Mouse (Mus musculus) liver, embryonic 11.5 days (tissue): ENCODE results near the gene Frmd4b. TPM values are rescaled to one million over a fixed set of nuclear protein-coding genes. Genes with fewer than 3 reads are reported as not detected.

Source experiments
- ATAC-seq: fragments of 200-750 bp; cut with Nextera tagmentation; replicated peaks from 2 replicates; pipeline ENCODE4 v1.8.0; 2017; ENCODE audit warnings: moderate number of reproducible peaks, mild to moderate bottlenecking, moderate TSS enrichment, moderate library complexity; ENCODE audit not compliant: low FRiP score
- DNase-seq: peaks from one replicate; pipeline ENCODE4 v3.0.0-alpha.2; 2017; ENCODE audit warnings: low spot score
- H3K27ac ChIP-seq: fragments of 300-500 bp; sonication (generic); 2 replicates; pipeline ENCODE4 v1.5.1; 2014; ENCODE audit warnings: mild to moderate bottlenecking, low read depth, low read length, control low read depth
- H3K27me3 ChIP-seq: fragments of 300-500 bp; sonication (generic); replicated peaks from 2 replicates; pipeline ENCODE4 v1.6.1; 2014; ENCODE audit warnings: low read length, mixed read lengths; ENCODE audit not compliant: control insufficient read depth, insufficient read depth
- H3K36me3 ChIP-seq: fragments of 300-500 bp; sonication (generic); 2 replicates; pipeline ENCODE4 v1.6.1; 2014; ENCODE audit warnings: mild to moderate bottlenecking, low read length, moderate library complexity, mixed read lengths; ENCODE audit not compliant: control insufficient read depth, insufficient read depth
- H3K4me1 ChIP-seq: fragments of 300-500 bp; sonication (generic); replicated peaks from 2 replicates; pipeline ENCODE4 v1.6.1; 2014; ENCODE audit warnings: low read length, mixed read lengths; ENCODE audit not compliant: control insufficient read depth, insufficient read depth
- H3K4me2 ChIP-seq: fragments of 300-500 bp; sonication (generic); 2 replicates; pipeline ENCODE4 v1.6.1; 2014; ENCODE audit warnings: mild to moderate bottlenecking, control low read depth, moderate library complexity
- H3K4me3 ChIP-seq: fragments of 300-500 bp; sonication (generic); 2 replicates; pipeline ENCODE4 v1.5.1; 2014; ENCODE audit warnings: low read depth, low read length, control low read depth
- H3K9ac ChIP-seq: fragments of 300-500 bp; sonication (generic); 2 replicates; pipeline ENCODE4 v1.6.1; 2014; ENCODE audit warnings: low read depth, low read length, control low read depth
- H3K9me3 ChIP-seq: fragments of 300-500 bp; sonication (generic); 2 replicates; pipeline ENCODE4 v1.6.1; 2016; ENCODE audit warnings: low read length, inconsistent platforms, mixed read lengths; ENCODE audit not compliant: control insufficient read depth
- WGBS: fragments of 180-500 bp; shearing (Covaris S2); extraction: QIAGEN DNeasy Blood & Tissue Kit; methylation state at CpG from one replicate; pipeline ENCODE4 v1.1.7; 2014; 5-methylcytosine and 5-hydroxymethylcytosine counted together
- polyA plus RNA-seq: library from polyadenylated mRNA; unstranded; fragments of >200 nt; fragmentation: Nextera tagmentation; extraction: Ambion mirVana; gene quantifications from 2 replicates; pipeline ENCODE4 v1.2.1, GENCODE M21; 2014

The Frmd4b gene
- polyA plus RNA-seq, result 16.2 and 16.6 TPM in 2 replicates

DNA sequence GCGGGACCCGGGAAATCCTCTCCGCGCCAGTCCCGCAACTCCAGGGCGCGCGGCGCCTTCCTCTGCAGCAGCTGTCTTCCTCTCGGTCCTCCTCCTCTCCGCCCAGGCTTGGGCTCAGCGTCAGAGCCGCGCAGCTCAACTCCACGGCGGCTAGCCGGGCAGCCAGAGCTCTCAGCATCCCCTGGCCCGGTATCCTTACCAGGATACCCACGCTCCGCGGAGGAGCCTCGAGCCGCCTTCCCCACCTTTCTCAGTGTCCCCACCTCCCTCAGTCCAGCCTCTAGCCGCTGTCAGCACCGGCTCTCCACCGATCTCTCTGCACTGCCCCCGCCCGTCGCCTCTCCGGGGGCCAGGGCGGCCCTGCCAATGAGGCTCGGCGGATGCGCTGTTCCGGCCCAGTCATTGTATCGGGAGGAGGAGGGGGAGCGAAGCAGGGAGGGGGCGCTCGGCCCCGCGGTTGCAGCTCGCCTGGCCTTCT lies at the start of gene Frmd4b:
Gene Frmd4b (minus strand): TSS at position 276 of the 478 bp plus-strand sequence.
- Histone ChIP-seq H3K9me3 (no peaks in the 10 kb centered on the region), H3K9ac (no peak within 1 kb of the TSS), H3K4me2 (peak within 1 kb of the TSS; percentile 74), H3K36me3 (no peaks in the 10 kb centered on the region), H3K27me3 (peaks cover 30% of the 10 kb centered on the region), H3K4me3 (peak within 1 kb of the TSS; percentile 59), H3K4me1 (no peaks in the 10 kb centered on the region), H3K27ac (no peak within 1 kb of the TSS)
- WGBS, result under 1% methylated on average over 42 of the region's 42 CpGs
- DNase-seq, result peak; percentile 64
- ATAC-seq, result peak; percentile 68

DNA sequence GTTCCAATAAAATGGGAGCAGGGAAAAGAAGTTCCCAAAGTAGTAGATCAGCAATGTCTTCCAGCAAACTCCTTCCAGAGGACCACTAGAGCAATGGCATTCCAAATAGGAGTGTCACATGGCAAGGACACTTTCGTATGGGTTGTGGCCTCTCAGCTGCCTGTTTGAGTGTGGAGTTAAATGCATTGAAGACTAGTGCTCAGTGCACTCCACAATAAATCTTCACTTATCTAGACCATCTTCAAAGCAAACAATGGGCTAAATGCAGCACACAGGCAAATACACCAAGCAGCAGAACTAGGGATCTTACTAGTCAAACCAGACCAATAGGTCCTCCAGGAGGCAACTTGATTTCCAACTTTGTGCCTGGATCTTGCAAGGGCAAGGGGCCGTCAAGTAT lies 49.1 kb upstream of the Frmd4b start:
- ATAC-seq (no peak), DNase-seq (no peak)
- 41% methylated on average over 2 of the region's 2 CpGs for WGBS
- Histone ChIP-seq H3K9ac (no peak overlapping the region), H3K4me2 (no peak overlapping the region), H3K36me3 (no peaks in the 10 kb centered on the region), H3K9me3 (no peaks in the 10 kb centered on the region), H3K4me1 (no peaks in the 10 kb centered on the region), H3K4me3 (no peak overlapping the region), H3K27me3 (no peaks in the 10 kb centered on the region), H3K27ac (no peak overlapping the region)

DNA sequence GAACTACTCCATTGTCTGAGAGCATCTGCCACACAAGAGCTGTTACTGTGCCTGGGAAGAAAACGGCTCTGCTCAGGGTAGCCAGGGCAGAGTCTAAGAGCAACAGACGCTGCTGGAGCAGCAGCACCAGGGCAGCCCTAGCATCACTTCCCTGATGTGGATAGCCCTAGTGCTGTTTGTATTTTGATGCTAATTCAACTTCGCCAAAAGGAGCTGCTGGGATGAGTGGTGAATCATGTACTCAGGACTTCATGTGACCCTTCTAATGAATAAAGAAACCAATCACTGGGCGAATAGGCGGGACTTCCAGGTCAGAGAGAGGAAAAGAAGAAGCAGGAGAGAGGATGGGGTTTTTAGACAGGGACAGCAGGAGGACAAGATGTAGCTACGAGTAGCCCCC lies 41.6 kb upstream of the Frmd4b start:
- DNase-seq (no peak), ATAC-seq (no peak)
- Histone ChIP-seq H3K36me3 (no peaks in the 10 kb centered on the region), H3K4me2 (no peak overlapping the region), H3K27ac (no peak overlapping the region), H3K9ac (no peak overlapping the region), H3K4me1 (no peaks in the 10 kb centered on the region), H3K9me3 (no peaks in the 10 kb centered on the region), H3K27me3 (no peaks in the 10 kb centered on the region), H3K4me3 (no peak overlapping the region)
- 77% methylated on average over 6 of the region's 6 CpGs for WGBS

DNA sequence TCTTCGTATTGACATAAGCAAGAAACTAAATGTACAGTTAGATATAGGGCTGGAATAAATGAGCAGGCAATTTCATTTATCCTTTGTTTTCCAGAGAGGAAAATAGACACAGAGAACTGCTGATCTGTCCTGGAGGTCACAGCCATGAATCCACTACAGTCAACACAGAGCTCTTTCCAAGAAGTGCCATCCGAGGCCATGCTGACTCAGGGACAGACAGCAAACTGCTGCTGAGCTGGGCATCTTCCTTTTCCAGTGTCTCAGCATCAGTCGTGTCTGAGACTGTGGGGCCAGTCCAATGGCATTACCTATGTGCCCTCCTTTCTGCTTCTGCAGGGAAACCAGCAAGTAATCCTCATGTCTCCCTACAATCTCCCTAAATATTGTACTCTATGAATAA lies 38.6 kb upstream of the Frmd4b start:
- 76% methylated on average over 3 of the region's 3 CpGs for WGBS
- H3K4me1 ChIP-seq, result no peaks in the 10 kb centered on the region
- no peak overlapping the region for H3K27ac ChIP-seq
- no peak overlapping the region for H3K4me2 ChIP-seq
- no peak for ATAC-seq
- H3K27me3 ChIP-seq, result no peaks in the 10 kb centered on the region
- no peak overlapping the region for H3K9ac ChIP-seq
- H3K36me3 ChIP-seq, result no peaks in the 10 kb centered on the region
- no peak for DNase-seq
- no peaks in the 10 kb centered on the region for H3K9me3 ChIP-seq
- H3K4me3 ChIP-seq, result no peak overlapping the region

DNA sequence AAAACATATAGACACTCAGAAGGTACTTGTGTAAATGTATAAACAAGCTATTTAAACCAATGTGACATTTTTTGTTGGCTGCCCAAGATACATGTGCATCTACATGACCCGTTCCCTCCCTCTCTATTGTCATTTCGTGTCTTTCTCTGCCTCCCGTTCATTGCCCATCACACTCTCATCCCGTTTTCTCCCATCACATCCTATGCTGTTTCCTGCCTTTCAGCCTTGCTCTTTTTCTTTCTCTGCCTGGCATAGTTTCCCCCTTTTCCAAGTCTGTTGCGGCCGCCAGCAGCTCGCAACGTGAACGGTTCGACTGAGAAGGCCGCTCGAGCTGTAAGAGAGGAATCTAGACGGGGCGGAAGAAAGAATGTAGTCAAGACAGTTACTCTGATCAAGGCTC lies 30.2 kb upstream of the Frmd4b start:
- 91% methylated on average over 14 of the region's 14 CpGs for WGBS
- no peak overlapping the region for H3K9ac ChIP-seq
- ATAC-seq, result no peak
- no peak overlapping the region for H3K4me3 ChIP-seq
- no peaks in the 10 kb centered on the region for H3K9me3 ChIP-seq
- no peaks in the 10 kb centered on the region for H3K4me1 ChIP-seq
- DNase-seq, result no peak
- no peak overlapping the region for H3K27ac ChIP-seq
- no peak overlapping the region for H3K4me2 ChIP-seq
- H3K27me3 ChIP-seq, result no peaks in the 10 kb centered on the region
- no peaks in the 10 kb centered on the region for H3K36me3 ChIP-seq

DNA sequence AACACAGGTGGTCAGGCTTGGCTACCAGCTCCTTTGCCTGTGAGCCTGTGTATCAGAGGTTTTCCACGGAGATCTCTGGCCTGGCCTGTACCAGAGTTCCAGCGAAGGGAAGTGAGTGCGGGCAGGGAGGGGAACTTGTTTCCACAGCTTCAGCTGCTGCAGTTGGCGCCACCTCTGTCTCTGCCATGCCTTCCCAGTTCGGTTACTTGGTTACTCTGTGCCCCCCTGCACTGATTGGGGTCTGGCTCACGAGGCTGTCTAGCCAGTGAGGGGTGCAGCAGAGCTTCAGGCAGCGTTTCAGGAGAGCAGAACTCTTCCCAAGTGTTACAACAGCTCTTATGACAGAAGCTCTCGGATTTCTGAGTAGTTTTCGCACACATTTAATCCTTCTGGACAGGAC lies 6.0 kb upstream of the Frmd4b start:
- no peak overlapping the region for H3K4me2 ChIP-seq
- no peaks in the 10 kb centered on the region for H3K36me3 ChIP-seq
- H3K4me1 ChIP-seq, result no peaks in the 10 kb centered on the region
- H3K27ac ChIP-seq, result no peak overlapping the region
- no peak overlapping the region for H3K4me3 ChIP-seq
- ATAC-seq, result no peak
- WGBS, result 57% methylated on average over 9 of the region's 9 CpGs
- no peak overlapping the region for H3K9ac ChIP-seq
- no peak for DNase-seq
- 0 out of 2 replicates have a peak, but pooled peaks cover 6% of the 10 kb centered on the region for H3K27me3 ChIP-seq
- no peaks in the 10 kb centered on the region for H3K9me3 ChIP-seq

DNA sequence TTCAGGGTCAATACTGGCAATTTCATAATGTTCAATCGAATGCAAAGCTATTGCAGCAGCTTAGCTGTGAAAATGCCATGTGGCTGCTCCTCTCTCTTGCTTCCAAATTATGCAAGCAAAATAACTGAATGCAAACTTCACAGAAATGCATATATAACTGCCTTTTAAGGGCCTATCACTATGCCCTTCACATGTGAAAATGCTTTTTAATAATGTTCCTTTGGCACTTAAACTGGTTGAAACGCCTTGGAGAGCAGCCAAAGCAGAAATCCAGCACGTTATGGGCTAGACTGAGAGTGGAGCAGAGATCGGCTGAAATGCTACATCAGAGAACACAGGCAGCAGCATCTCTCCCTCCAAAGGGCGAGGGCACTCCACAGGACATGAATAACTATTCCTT lies 4.9 kb upstream of the Frmd4b start:
- peaks cover 14% of the 10 kb centered on the region for H3K27me3 ChIP-seq
- no peaks in the 10 kb centered on the region for H3K4me1 ChIP-seq
- H3K36me3 ChIP-seq, result no peaks in the 10 kb centered on the region
- no peak overlapping the region for H3K9ac ChIP-seq
- H3K4me3 ChIP-seq, result no peak overlapping the region
- DNase-seq (no peak), ATAC-seq (no peak)
- no peak overlapping the region for H3K27ac ChIP-seq
- H3K4me2 ChIP-seq, result no peak overlapping the region
- 72% methylated on average over 5 of the region's 5 CpGs for WGBS
- no peaks in the 10 kb centered on the region for H3K9me3 ChIP-seq

DNA sequence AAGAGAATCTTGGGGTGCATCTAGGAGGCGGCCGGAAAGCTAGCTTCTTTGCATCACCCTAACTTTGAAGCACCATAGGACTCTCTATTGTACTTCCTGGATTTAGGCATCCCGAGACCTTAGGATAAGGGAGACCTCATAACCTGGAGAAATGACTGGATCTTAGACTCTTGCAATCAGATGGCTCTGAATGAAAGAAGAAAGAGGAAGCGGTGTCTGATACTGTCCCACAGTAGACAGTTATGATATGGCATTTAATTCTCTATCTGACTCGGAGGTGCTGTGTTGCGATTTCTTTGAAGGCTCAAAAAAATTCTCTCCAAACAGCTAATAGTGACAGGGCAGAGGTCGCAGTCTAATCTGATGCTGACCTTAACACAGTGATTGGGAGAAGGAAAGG lies 433 bp upstream of the Frmd4b start:
- 20% methylated on average over 7 of the region's 7 CpGs for WGBS
- Histone ChIP-seq H3K4me3 (peak overlapping the region; percentile 59), H3K4me1 (no peaks in the 10 kb centered on the region), H3K9ac (no peak overlapping the region), H3K9me3 (no peaks in the 10 kb centered on the region), H3K36me3 (no peaks in the 10 kb centered on the region), H3K27me3 (peaks cover 30% of the 10 kb centered on the region), H3K4me2 (peak overlapping the region; percentile 74), H3K27ac (no peak overlapping the region)
- ATAC-seq (no peak), DNase-seq (no peak)

DNA sequence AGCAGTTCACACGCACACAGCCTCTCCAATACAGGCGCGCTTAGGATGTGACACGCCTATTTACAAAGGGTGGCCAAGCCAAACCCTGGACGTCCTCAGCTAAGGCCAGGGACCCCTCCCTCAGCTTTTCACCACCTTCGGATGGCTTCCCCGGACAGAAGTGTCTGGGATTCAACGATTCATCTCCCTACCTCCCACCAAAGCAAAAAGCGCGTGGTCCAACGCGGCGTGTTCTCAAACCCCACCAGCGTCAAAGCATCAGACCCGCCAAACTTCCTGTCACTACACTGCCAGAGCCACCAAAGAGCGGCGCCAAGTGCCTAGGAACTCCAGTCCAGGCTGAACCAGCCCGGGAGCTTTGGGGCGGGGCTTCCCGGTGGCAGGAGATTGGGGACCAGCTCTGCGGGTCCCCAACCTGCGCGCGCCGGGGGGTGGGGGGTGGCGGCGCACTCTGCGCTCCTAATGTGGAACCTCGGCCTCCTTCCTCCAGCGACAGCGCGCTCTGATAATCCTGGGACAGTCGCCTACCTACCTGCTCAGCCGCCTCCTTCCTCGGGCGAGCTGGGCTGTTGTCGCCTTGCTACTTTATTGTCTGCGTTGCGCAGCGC lies 579 bp downstream of the Frmd4b start:
- H3K4me2 ChIP-seq, result peak overlapping the region; percentile 74
- no peaks in the 10 kb centered on the region for H3K36me3 ChIP-seq
- H3K27ac ChIP-seq, result no peak overlapping the region
- peak; percentile 60 for ATAC-seq
- no peak overlapping the region for H3K9ac ChIP-seq
- 1% methylated on average over 39 of the region's 40 CpGs for whole genome bisulfite sequencing
- H3K4me1 ChIP-seq, result no peaks in the 10 kb centered on the region
- peaks cover 30% of the 10 kb centered on the region for H3K27me3 ChIP-seq
- peak; percentile 61 for DNase-seq
- H3K4me3 ChIP-seq, result peak overlapping the region; percentile 59
- H3K9me3 ChIP-seq, result no peaks in the 10 kb centered on the region
